Mouse (Mus musculus) embryonic facial prominence, embryonic 14.5 days (tissue): ENCODE results near the gene 5330417C22Rik. TPM values are rescaled to one million over a fixed set of nuclear protein-coding genes. Genes with fewer than 3 reads are reported as not detected.
A peak's percentile ranks its signal among the peaks of the same experiment; 100 is the strongest.
"Not testable (repeated sequence)": the region's sequence is repeated elsewhere in the genome, so short reads cannot be mapped to it uniquely, and the experiment has no call there.

ENCODE experiments used
- ATAC-seq: fragments of 200-750 bp; cut with Nextera tagmentation; 2 replicates; pipeline ENCODE4 v1.8.0; 2017; ENCODE audit warnings: low read depth, moderate number of reproducible peaks, moderate TSS enrichment
- DNase-seq: peaks from one replicate; pipeline ENCODE4 v3.0.0-alpha.2; 2015; ENCODE audit warnings: low spot score
- H3K27ac ChIP-seq: fragments of 300-500 bp; sonication (generic); replicated peaks from 2 replicates; pipeline ENCODE4 v1.5.1; 2014; ENCODE audit warnings: low read depth, mild to moderate bottlenecking, low read length, moderate library complexity
- H3K27me3 ChIP-seq: fragments of 300-500 bp; sonication (generic); replicated peaks from 2 replicates; pipeline ENCODE4 v1.6.1; 2014; ENCODE audit warnings: low read length; ENCODE audit not compliant: control insufficient read depth, insufficient read depth
- H3K36me3 ChIP-seq: fragments of 300-500 bp; sonication (generic); 2 replicates; pipeline ENCODE4 v1.6.1; 2014; ENCODE audit warnings: low read length, mixed read lengths; ENCODE audit not compliant: control insufficient read depth, insufficient read depth
- H3K4me1 ChIP-seq: fragments of 300-500 bp; sonication (generic); 2 replicates; pipeline ENCODE4 v1.6.1; 2014; ENCODE audit warnings: antibody characterized with exemption, low read length; ENCODE audit not compliant: control insufficient read depth, insufficient read depth
- H3K4me2 ChIP-seq: fragments of 300-500 bp; sonication (generic); 2 replicates; pipeline ENCODE4 v1.6.1; 2014; ENCODE audit warnings: low read depth, mild to moderate bottlenecking, low read length, moderate library complexity, mixed read lengths
- H3K4me3 ChIP-seq: fragments of 300-500 bp; sonication (generic); 2 replicates; pipeline ENCODE4 v1.5.1; 2014; ENCODE audit warnings: low read depth, mild to moderate bottlenecking, low read length
- H3K9ac ChIP-seq: fragments of 300-500 bp; sonication (generic); 2 replicates; pipeline ENCODE4 v1.6.1; 2014; ENCODE audit warnings: low read depth, mild to moderate bottlenecking, low read length, moderate library complexity, mixed read lengths
- H3K9me3 ChIP-seq: fragments of 300-500 bp; sonication (generic); 2 replicates; pipeline ENCODE4 v1.6.1; 2016; ENCODE audit warnings: low read length; ENCODE audit not compliant: control insufficient read depth
- WGBS: fragments of 180-500 bp; shearing (Covaris S2); extraction: QIAGEN DNeasy Blood & Tissue Kit; methylation state at CpG from one replicate; pipeline ENCODE4 v1.1.7; 2014; 5-methylcytosine and 5-hydroxymethylcytosine counted together
- polyA plus RNA-seq: library from polyadenylated mRNA; unstranded; fragments of >200 nt; fragmentation: Nextera tagmentation; extraction: Ambion mirVana; gene quantifications from 2 replicates; pipeline ENCODE4 v1.2.1, GENCODE M21; 2014

The 5330417C22Rik gene
- polyA plus RNA-seq, 1 experiment from 2014 or later, result 2.2 TPM

GRCm38 (mm10) chr3:108510716-108511483 lies 25.4 kb downstream of the 5330417C22Rik start:
- no peak for ATAC-seq
- peak; percentile 69 for DNase-seq
- H3K4me2 ChIP-seq, result no peak overlapping the region

GRCm38 (mm10) chr3:108510156-108510555 lies 26.2 kb downstream of the 5330417C22Rik start:
- Histone ChIP-seq H3K4me2 (no peak overlapping the region), H3K27ac (no peak overlapping the region), H3K9me3 (no peaks in the 10 kb centered on the region), H3K4me1 (peaks cover 4% of the 10 kb centered on the region; the same call in 1 of the 2 replicates), H3K4me3 (no peak overlapping the region), H3K27me3 (no peaks in the 10 kb centered on the region), H3K36me3 (no peaks in the 10 kb centered on the region), H3K9ac (no peak overlapping the region)
- ATAC-seq (no peak), DNase-seq (no peak)
- 54% methylated on average over 1 of the region's 2 CpGs for WGBS

More at GRCm38 (mm10) chr3:108510716-108511483, 25.4 kb downstream of the 5330417C22Rik start:
- H3K27me3 ChIP-seq, result no peaks in the 10 kb centered on the region
- H3K9me3 ChIP-seq, result no peaks in the 10 kb centered on the region
- WGBS, result 21% methylated on average over 9 of the region's 9 CpGs
- peaks cover 4% of the 10 kb centered on the region; the same call in 1 of the 2 replicates for H3K4me1 ChIP-seq
- 0 out of 2 replicates have a peak overlapping the region, but pooled peaks have one; percentile 25 for H3K9ac ChIP-seq
- no peak overlapping the region for H3K4me3 ChIP-seq
- H3K27ac ChIP-seq, result no peak overlapping the region
- no peaks in the 10 kb centered on the region for H3K36me3 ChIP-seq

- H3K9ac ChIP-seq, result no peak overlapping the region
- no peak overlapping the region for H3K27ac ChIP-seq
- H3K4me2 ChIP-seq, result no peak overlapping the region
- H3K9me3 ChIP-seq, result no peaks in the 10 kb centered on the region
- H3K36me3 ChIP-seq, result no peaks in the 10 kb centered on the region
- H3K4me1 ChIP-seq, result peaks cover 4% of the 10 kb centered on the region; the same call in 1 of the 2 replicates
- ATAC-seq (peak; percentile 27; the same call in 1 of the 2 replicates), DNase-seq (peak; percentile 68)
- H3K4me3 ChIP-seq, result no peak overlapping the region
- WGBS, result 62% methylated on average over 3 of the region's 4 CpGs
- no peaks in the 10 kb centered on the region for H3K27me3 ChIP-seq
These were observed 27.4 kb downstream of the 5330417C22Rik start for GRCm38 (mm10) chr3:108508745-108509474.

GRCm38 (mm10) chr3:108503908-108504307 lies 32.4 kb downstream of the 5330417C22Rik start:
- WGBS, result 78% methylated on average over 4 of the region's 4 CpGs
- no peak overlapping the region for H3K27ac ChIP-seq

GRCm38 (mm10) chr3:108501411-108501810 lies 34.9 kb downstream of the 5330417C22Rik start:
- H3K4me3 ChIP-seq, H3K36me3 ChIP-seq, H3K4me2 ChIP-seq, ATAC-seq, H3K27me3 ChIP-seq, H3K4me1 ChIP-seq, H3K9me3 ChIP-seq, DNase-seq, H3K9ac ChIP-seq, H3K27ac ChIP-seq: not testable (repeated sequence)
- WGBS, result 83% methylated on average over 3 of the region's 3 CpGs

More at GRCm38 (mm10) chr3:108503908-108504307, 32.4 kb downstream of the 5330417C22Rik start:
- Histone ChIP-seq H3K9ac (no peak overlapping the region), H3K4me3 (no peak overlapping the region), H3K36me3 (no peaks in the 10 kb centered on the region), H3K4me2 (no peak overlapping the region), H3K9me3 (no peaks in the 10 kb centered on the region), H3K4me1 (no peaks in the 10 kb centered on the region), H3K27me3 (no peaks in the 10 kb centered on the region)
- ATAC-seq, result no peak
- no peak for DNase-seq

- no peaks in the 10 kb centered on the region for H3K9me3 ChIP-seq
- no peak overlapping the region for H3K4me3 ChIP-seq
- ATAC-seq (no peak), DNase-seq (no peak)
- H3K9ac ChIP-seq, result no peak overlapping the region
- no peaks in the 10 kb centered on the region for H3K27me3 ChIP-seq
- H3K27ac ChIP-seq, result no peak overlapping the region
- H3K36me3 ChIP-seq, result no peaks in the 10 kb centered on the region
- WGBS, result 68% methylated on average over 8 of the region's 8 CpGs
- H3K4me1 ChIP-seq, result no peaks in the 10 kb centered on the region
- no peak overlapping the region for H3K4me2 ChIP-seq
These were observed 36.5 kb downstream of the 5330417C22Rik start for GRCm38 (mm10) chr3:108499826-108500225.

- Histone ChIP-seq H3K4me2 (no peak overlapping the region), H3K27me3 (no peaks in the 10 kb centered on the region), H3K27ac (no peak overlapping the region), H3K36me3 (no peaks in the 10 kb centered on the region), H3K9ac (no peak overlapping the region), H3K4me3 (no peak overlapping the region), H3K4me1 (no peaks in the 10 kb centered on the region), H3K9me3 (no peaks in the 10 kb centered on the region)
- no peak for DNase-seq
- no peak for ATAC-seq
- WGBS, result 41% methylated on average over 9 of the region's 9 CpGs
These were observed 38.7 kb downstream of the 5330417C22Rik start for GRCm38 (mm10) chr3:108497602-108498001.

GRCm38 (mm10) chr3:108495486-108495885 lies 40.9 kb downstream of the 5330417C22Rik start:
- H3K27me3 ChIP-seq, result no peaks in the 10 kb centered on the region
- H3K9ac ChIP-seq, result no peak overlapping the region
- no peak overlapping the region for H3K27ac ChIP-seq

More at GRCm38 (mm10) chr3:108495486-108495885, 40.9 kb downstream of the 5330417C22Rik start:
- WGBS, result 21% methylated on average over 4 of the region's 4 CpGs
- DNase-seq, result peak; percentile 70
- Histone ChIP-seq H3K4me3 (no peak overlapping the region), H3K4me2 (peak overlapping the region; percentile 32; the same call in 1 of the 2 replicates), H3K4me1 (no peaks in the 10 kb centered on the region), H3K36me3 (no peaks in the 10 kb centered on the region), H3K9me3 (no peaks in the 10 kb centered on the region)
- peak; percentile 70 for ATAC-seq
